Mouse (Mus musculus) intestine, embryonic 16.5 days (tissue): ENCODE data around the gene Amfr. TPM values are rescaled to one million over a fixed set of nuclear protein-coding genes. Genes with fewer than 3 reads are reported as not detected.
A peak's percentile ranks its signal among the peaks of the same experiment; 100 is the strongest.
"Not testable (repeated sequence)": the region's sequence is repeated elsewhere in the genome, so short reads cannot be mapped to it uniquely, and the experiment has no call there.

ENCODE experiments used
- ATAC-seq: fragments of 200-750 bp; cut with Nextera tagmentation; 2 replicates; pipeline ENCODE4 v1.8.0; 2017; ENCODE audit warnings: moderate TSS enrichment, moderate library complexity
- H3K27ac ChIP-seq: fragments of 300-500 bp; sonication (generic); 2 replicates; pipeline ENCODE4 v1.5.1; 2014; ENCODE audit warnings: mild to moderate bottlenecking, low read length
- H3K27me3 ChIP-seq: fragments of 300-500 bp; sonication (generic); replicated peaks from 2 replicates; pipeline ENCODE4 v1.6.1; 2014; ENCODE audit warnings: low read length, control low read depth, mixed read lengths; ENCODE audit not compliant: control insufficient read depth, insufficient read depth
- H3K36me3 ChIP-seq: fragments of 300-500 bp; sonication (generic); 2 replicates; pipeline ENCODE4 v1.6.1; 2014; ENCODE audit warnings: low read length, control low read depth; ENCODE audit not compliant: control insufficient read depth, insufficient read depth
- H3K4me1 ChIP-seq: fragments of 300-500 bp; sonication (generic); 2 replicates; pipeline ENCODE4 v1.6.1; 2014; ENCODE audit warnings: low read length, control low read depth, mixed read lengths; ENCODE audit not compliant: control insufficient read depth, insufficient read depth
- H3K4me2 ChIP-seq: fragments of 300-500 bp; sonication (generic); 2 replicates; pipeline ENCODE4 v1.6.1; 2014; ENCODE audit warnings: low read depth, low read length, control low read depth
- H3K4me3 ChIP-seq: fragments of 300-500 bp; sonication (generic); 2 replicates; pipeline ENCODE4 v1.5.1; 2014; ENCODE audit warnings: mild to moderate bottlenecking, low read length
- H3K9ac ChIP-seq: fragments of 300-500 bp; sonication (generic); 2 replicates; pipeline ENCODE4 v1.6.1; 2014; ENCODE audit warnings: low read depth, low read length
- H3K9me3 ChIP-seq: fragments of 300-500 bp; sonication (generic); 2 replicates; pipeline ENCODE4 v1.6.1; 2016; ENCODE audit warnings: low read length, control low read depth; ENCODE audit not compliant: control insufficient read depth
- WGBS: fragments of 180-500 bp; shearing (Covaris S2); extraction: QIAGEN DNeasy Blood & Tissue Kit; methylation state at CpG from one replicate; pipeline ENCODE4 v1.1.7; 2014; 5-methylcytosine and 5-hydroxymethylcytosine counted together
- polyA plus RNA-seq: library from polyadenylated mRNA; unstranded; fragments of >200 nt; fragmentation: Nextera tagmentation; extraction: Ambion mirVana; gene quantifications from 2 replicates; pipeline ENCODE4 v1.2.1, GENCODE M21; 2015

Amfr gene
- 27.8 and 36.4 TPM in 2 replicates for polyA plus RNA-seq

DNA sequence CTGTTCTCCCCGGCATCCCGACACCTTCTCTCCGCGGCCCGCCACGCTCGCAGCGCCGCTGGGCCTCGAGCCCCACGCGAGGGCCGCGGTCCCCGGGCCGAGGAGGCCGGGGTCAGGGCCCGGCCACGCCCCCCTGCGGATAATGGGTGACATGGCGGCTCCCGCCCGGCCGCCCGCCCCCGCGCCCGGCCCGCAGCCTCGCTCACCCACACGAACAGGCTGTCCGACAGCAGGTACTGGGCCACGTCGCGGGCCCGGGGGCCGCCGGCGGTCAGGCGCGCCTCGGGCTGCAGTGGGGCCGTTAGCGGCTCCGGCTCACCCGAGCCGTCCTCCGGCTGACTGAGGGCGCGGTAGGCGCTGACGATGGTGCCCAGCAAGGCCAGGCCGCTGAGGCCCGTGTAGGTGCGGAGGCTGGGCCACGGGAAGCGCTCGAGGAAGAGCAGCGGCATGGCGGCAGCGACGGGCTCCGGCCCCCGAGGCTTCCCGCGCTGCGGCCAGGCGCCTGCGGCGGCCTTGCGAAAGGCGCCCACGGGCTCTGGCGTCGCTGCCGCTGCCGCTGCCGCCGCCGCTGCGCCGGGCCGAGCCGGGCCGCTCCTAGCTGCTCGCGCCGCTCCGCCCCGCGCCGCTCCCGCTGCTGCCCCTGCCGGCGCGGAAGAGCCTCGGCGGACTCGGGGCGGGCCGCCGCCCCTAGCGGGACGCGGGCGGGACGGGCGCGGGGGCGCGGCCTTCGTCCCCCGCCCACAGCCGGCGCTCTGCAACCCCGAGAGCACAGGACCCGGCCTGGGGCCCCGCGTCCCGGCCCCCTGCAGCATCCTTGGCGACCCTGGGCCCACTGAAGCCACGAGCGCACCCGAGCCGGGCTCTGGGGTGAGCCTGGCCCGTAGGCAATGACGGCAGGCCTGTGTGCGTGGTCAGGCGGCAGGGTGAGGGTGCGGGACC, at the start of gene Amfr:
Amfr (minus strand) TSS at position 830 of the 939 bp plus-strand sequence.
- Histone ChIP-seq H3K9ac (peak within 1 kb of the TSS; percentile 98), H3K9me3 (no peaks in the 10 kb centered on the region), H3K27me3 (no peaks in the 10 kb centered on the region), H3K4me3 (peak within 1 kb of the TSS; percentile 100), H3K4me2 (peak within 1 kb of the TSS; percentile 98), H3K36me3 (no peaks in the 10 kb centered on the region), H3K4me1 (peaks cover 27% of the 10 kb centered on the region), H3K27ac (peak within 1 kb of the TSS; percentile 96)
- ATAC-seq = peak; percentile 94
- WGBS = under 1% methylated on average over 103 of the region's 130 CpGs

DNA sequence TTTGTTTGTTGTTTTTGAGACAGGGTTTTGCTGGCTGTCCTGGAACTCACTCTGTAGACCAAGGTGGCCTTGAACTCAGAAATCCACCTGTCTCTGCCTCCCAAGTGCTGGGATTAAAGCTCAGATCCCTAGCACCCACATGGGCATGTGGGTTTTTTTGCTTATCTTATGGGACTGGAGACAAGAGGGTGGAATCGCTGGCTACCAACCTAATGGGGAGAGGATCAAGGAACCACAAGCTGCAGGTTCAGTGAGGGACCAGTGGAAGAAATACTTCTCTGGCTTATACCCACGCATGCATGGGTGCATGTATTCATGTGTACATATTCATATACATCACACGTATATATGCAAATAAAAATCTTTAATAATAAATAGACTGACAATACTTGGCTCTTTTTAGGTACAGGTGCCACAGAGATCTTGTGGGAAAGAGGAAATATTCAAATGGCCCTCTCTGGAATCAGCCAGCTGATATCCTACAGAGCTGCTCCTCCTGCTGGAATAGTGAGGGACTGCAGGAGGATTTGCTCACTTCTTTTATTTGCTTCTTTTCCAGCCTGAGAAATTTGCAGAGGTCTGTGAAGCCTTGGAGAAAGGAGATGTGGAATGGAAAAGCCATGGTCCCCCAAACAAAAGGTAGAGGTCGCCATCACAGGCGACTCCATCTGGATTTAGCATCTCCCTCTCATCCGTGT, 44.7 kb upstream of the Amfr start:
- H3K4me1 ChIP-seq = no peaks in the 10 kb centered on the region
- WGBS = 65% methylated on average over 6 of the region's 6 CpGs
- H3K27me3 ChIP-seq = no peaks in the 10 kb centered on the region
- no peak overlapping the region for H3K27ac ChIP-seq
- ATAC-seq = no peak
- no peak overlapping the region for H3K4me3 ChIP-seq
- H3K4me2 ChIP-seq = no peak overlapping the region
- H3K36me3 ChIP-seq = peaks cover 8% of the 10 kb centered on the region; the same call in 1 of the 2 replicates
- no peak overlapping the region for H3K9ac ChIP-seq
- no peaks in the 10 kb centered on the region for H3K9me3 ChIP-seq

DNA sequence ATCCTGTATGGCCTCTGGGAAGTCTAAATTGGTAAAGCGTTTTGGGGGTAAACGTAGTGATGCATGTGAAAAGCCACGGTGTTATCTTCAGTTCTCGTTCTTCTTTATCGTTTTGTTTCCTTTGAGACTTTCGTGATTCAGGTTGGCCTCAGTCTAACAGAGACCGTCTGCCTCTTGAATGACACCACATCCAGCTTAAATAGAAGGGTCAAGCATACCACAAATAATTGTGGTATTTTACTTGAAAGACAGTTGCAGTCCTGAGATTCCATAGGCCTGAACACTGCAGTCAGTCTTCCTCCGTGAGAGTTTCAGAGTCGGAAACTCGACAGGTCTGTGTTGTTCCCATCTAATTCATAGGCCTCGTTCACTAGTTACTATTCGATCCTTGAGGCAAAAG, 40.1 kb upstream of the Amfr start:
- Histone ChIP-seq H3K4me1 (no peaks in the 10 kb centered on the region), H3K9ac (no peak overlapping the region), H3K4me2 (no peak overlapping the region), H3K27me3 (no peaks in the 10 kb centered on the region), H3K27ac (no peak overlapping the region), H3K9me3 (no peaks in the 10 kb centered on the region), H3K4me3 (no peak overlapping the region), H3K36me3 (peaks cover 7% of the 10 kb centered on the region; the same call in 1 of the 2 replicates)
- WGBS = 91% methylated on average over 12 of the region's 12 CpGs
- no peak for ATAC-seq

DNA sequence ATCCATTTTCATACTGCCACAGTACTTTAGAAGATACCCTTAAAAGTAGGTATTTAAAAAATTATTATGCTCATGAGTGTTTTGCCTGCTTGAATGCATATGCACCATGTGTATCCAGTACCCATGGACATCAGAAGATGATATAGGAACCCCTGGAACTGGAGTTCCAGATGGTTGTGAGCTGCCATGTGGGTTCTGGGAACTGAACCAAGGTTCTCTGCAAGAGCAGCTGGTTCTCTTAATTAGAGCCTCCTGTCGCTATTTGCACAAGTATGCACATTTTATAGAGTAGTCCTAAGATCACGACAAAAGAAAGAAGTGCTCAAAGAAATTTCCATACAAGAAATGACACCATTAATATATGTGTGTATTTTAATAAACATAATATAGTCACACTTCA, 35.2 kb upstream of the Amfr start:
- H3K9me3 ChIP-seq = no peaks in the 10 kb centered on the region
- no peak overlapping the region for H3K27ac ChIP-seq
- H3K36me3 ChIP-seq = 0 out of 2 replicates have a peak, but pooled peaks cover 2% of the 10 kb centered on the region
- no peak overlapping the region for H3K9ac ChIP-seq
- 79% methylated on average over 2 of the region's 2 CpGs for WGBS
- H3K4me2 ChIP-seq = no peak overlapping the region
- ATAC-seq = no peak
- no peak overlapping the region for H3K4me3 ChIP-seq
- no peaks in the 10 kb centered on the region for H3K27me3 ChIP-seq
- no peaks in the 10 kb centered on the region for H3K4me1 ChIP-seq

DNA sequence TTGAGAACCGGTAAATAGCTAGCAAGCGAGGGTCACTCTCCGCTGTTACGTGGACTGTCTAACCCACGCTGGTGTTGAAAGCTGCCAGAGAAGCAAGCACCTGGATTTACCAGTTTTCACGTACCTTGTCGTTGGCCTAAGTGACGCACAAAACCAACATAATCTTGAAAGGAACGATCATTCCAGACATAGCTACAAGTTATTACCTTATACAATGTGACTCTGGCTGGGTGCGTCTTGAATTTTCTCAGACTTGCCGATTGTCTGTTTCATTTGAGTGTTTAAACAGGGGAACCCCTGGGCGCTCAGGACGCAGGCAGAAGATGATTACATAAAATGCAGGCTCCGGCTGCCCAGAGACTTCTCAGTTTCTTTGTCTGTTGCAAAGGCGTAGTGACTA, 25.2 kb upstream of the Amfr start:
- no peak for ATAC-seq
- no peaks in the 10 kb centered on the region for H3K27me3 ChIP-seq

DNA sequence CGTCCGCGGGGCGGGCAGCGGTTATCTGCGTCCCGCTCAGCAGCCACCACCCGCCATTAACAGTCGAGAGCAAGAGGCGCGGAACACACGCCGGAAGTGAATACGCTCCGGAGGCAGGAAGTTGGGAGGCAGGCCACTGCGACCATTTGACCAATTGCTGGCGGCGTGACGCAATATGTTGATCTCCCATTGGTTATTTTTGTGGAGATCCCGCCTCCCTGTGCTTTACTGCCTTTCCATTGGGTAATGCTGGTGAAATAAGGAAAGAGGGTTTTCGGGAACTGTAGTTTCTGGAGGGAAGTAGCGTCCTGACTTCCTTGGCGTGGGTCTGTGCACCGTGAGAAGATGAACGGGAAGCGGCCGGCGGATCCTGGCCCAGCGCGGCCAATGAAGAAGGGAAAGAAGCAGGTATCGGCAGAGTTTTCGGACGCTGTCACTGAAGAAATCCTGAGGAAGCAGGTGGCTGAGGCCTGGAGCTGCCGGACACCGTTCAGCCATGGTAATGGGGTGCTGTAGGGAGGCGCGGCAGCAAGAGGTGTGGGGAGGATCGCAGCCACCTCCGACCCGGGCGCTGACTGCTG, 24.4 kb upstream of the Amfr start, which contains the start of the genes Nudt21 and Ogfod1:
Nudt21 (minus strand) TSS at position 88 of the 581 bp plus-strand sequence.
Ogfod1 (plus strand) TSS at position 255 of the 581 bp plus-strand sequence.
- ATAC-seq = peak; percentile 99
- H3K36me3 ChIP-seq = no peaks in the 10 kb centered on the region
- WGBS = under 1% methylated on average over 37 of the region's 41 CpGs
- H3K4me3 ChIP-seq = peak within 1 kb of the TSS; percentile 74
- H3K4me1 ChIP-seq = peaks cover 13% of the 10 kb centered on the region
- peak within 1 kb of the TSS; percentile 73 for H3K27ac ChIP-seq
- no peaks in the 10 kb centered on the region for H3K27me3 ChIP-seq
- H3K9me3 ChIP-seq = no peaks in the 10 kb centered on the region
- H3K9ac ChIP-seq = peak within 1 kb of the TSS; percentile 74
- H3K4me2 ChIP-seq = peak within 1 kb of the TSS; percentile 80

More for the DNA sequence above, 25.2 kb upstream of the Amfr start:
- Histone ChIP-seq H3K27ac (peak overlapping the region; percentile 46; the same call in 1 of the 2 replicates), H3K36me3 (no peaks in the 10 kb centered on the region), H3K9me3 (no peaks in the 10 kb centered on the region), H3K4me2 (peak overlapping the region; percentile 80), H3K9ac (peak overlapping the region; percentile 72), H3K4me3 (peak overlapping the region; percentile 74), H3K4me1 (peaks cover 11% of the 10 kb centered on the region)
- WGBS = 4% methylated on average over 15 of the region's 15 CpGs

DNA sequence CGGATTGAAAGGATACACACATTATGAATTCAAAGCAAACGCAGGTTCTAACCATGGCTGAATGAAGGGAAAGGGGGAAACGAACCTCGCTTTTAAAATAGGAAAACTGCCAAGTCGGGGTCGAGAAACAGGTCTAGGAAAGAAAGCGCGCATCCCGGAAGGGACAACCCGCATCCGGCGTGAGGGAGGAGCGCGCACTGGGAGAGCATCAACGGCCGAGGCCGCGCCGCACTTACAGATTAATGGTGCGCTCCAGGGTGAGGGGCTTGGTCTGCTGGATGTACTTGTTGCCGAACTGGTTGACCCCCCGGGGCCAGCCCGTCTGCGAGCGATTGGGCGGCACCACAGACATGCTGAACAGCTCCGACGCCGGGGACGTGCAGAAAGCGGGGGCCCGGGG, 23.9 kb upstream of the Amfr start:
- peak overlapping the region; percentile 74 for H3K9ac ChIP-seq
- H3K27ac ChIP-seq = peak overlapping the region; percentile 73
- under 1% methylated on average over 22 of the region's 32 CpGs for WGBS
- H3K36me3 ChIP-seq, H3K9me3 ChIP-seq, H3K27me3 ChIP-seq: not testable (repeated sequence)
- peak overlapping the region; percentile 74 for H3K4me3 ChIP-seq
- ATAC-seq = peak; percentile 91
- peak overlapping the region; percentile 58 for H3K4me2 ChIP-seq
- H3K4me1 ChIP-seq = peaks cover 13% of the 10 kb centered on the region

DNA sequence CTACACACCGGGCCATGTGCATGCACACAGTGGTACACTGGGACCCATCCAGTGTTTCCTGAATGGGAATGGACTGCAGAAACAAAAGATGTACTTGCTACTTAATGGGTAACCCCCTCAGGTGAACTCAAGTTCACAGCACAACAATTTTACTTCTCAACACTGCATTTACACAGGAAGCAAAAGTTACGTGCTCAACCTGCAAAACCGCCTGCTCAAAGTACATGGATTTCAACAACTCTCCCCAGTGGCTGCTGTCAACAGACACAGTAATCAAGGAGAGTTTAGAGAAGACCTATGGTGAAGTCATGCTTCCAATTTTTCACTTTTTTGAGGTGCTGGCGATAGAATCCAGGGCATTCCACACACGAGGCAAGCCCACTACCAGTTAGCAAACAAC, 22.6 kb upstream of the Amfr start:
- Histone ChIP-seq H3K4me3 (peak overlapping the region; percentile 21; the same call in 1 of the 2 replicates), H3K36me3 (peaks cover 4% of the 10 kb centered on the region; the same call in 1 of the 2 replicates), H3K4me2 (peak overlapping the region; percentile 58), H3K4me1 (peaks cover 13% of the 10 kb centered on the region), H3K27ac (0 out of 2 replicates have a peak overlapping the region, but pooled peaks have one; percentile 29), H3K9ac (peak overlapping the region; percentile 34; the same call in 1 of the 2 replicates), H3K9me3 (no peaks in the 10 kb centered on the region), H3K27me3 (no peaks in the 10 kb centered on the region)
- 51% methylated on average over 5 of the region's 5 CpGs for WGBS
- no peak for ATAC-seq

DNA sequence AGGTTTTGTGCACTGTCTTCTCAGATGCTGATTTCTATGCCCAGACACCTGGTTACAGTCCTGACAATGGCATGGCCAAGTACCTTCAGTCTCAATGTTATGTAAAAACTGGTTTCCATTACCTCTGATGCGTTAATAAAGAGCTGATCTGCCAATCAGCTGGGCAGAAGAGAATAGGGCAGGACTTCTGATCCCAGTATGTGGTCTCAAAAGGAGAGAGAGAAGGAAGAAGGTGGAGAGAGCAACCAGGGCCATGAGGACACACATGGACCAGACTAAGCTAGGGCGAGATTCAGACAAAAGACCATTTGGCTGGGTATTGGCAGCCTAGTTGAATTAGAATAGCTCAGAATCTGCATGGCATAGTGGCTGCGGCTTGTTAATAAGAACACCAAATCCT, 21.0 kb upstream of the Amfr start:
- H3K36me3 ChIP-seq = peaks cover 6% of the 10 kb centered on the region; the same call in 1 of the 2 replicates
- H3K27me3 ChIP-seq = no peaks in the 10 kb centered on the region
- no peak overlapping the region for H3K4me3 ChIP-seq
- no peak overlapping the region for H3K4me2 ChIP-seq
- H3K27ac ChIP-seq = no peak overlapping the region
- H3K9me3 ChIP-seq = no peaks in the 10 kb centered on the region
- WGBS = 73% methylated on average over 3 of the region's 3 CpGs
- no peak for ATAC-seq
- H3K4me1 ChIP-seq = peaks cover 13% of the 10 kb centered on the region
- no peak overlapping the region for H3K9ac ChIP-seq
